Mouse (Mus musculus): Measurements from ENCODE around the gene Kctd6. TPM values are rescaled to one million over a fixed set of nuclear protein-coding genes. Genes with fewer than 3 reads are reported as not detected.

Gene Kctd6
- polyA plus RNA-seq (2014; fragmentation: Illumina TruSeq; extraction: RNeasy Lipid Tissue Mini Kit (QIAGEN cat#74804); ENCODE audit: low read depth, low replicate concordance), result 23.4 TPM

GRCm38 (mm10) chr14:8213803-8214224, at the start of gene Kctd6:
Kctd6 (plus strand) TSS chr14:8214140.

DNA sequence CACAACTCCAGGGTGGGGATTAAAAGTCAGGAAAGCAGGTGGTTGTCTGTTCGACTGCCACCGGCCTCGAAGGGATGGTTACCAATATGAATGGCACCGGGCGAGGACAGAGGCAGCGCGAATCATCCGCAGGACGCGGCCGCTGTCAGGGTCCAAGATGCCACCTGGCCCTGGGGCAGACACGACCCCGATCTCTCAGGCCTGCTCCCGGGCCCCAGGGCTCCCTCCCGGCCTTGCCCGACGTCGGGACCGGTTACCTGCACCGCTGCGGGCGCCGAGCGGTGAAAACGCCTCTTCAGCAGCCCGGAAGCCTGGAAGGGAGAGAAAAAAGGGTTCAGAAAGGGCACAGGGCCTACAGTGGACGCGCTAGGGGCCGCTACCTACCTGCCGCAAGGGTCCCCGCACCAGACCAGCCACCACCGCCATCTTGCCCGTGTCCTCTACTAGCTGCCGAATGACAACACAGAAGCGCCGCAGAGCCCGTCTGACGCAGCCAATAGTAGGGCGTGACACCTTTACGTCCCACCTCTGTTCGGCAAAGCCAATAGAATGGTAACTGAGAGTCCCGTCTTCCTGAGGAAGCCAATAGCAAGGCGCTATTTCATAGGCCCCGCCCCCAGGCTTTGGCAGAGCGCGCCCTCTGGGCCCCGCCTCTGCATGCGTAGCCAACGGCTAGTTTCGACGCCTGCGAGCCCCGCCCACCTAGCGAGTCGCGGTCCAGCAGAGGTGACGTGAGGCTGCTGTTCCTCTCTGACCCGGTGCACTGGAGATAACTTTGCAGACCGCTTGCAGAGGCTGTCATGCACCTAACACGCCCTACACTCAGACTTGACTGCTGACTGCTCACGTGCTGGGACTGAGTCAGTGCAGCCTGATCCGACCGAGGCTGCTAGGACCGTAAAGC, 41.2 kb upstream of the Kctd6 start, which contains the start of gene Pdhb:
Gene Pdhb (minus strand): TSS at position 519 of the 904 bp plus-strand sequence.

GRCm38 (mm10) chr14:8259166-8259565, 45.2 kb downstream of the Kctd6 start, which contains the start of gene Acox2:
Acox2 (minus strand) TSS chr14:8259353.

Other genes with a start within 250 kb of the Kctd6 start
- gene Dnase1l3, start 219.6 kb upstream of the Kctd6 start, polyA plus RNA-seq (2014; fragmentation: Illumina TruSeq; extraction: RNeasy Lipid Tissue Mini Kit (QIAGEN cat#74804); ENCODE audit: low read depth, low replicate concordance), result 2.2 TPM
- gene Abhd6, start 211.2 kb upstream of the Kctd6 start, polyA plus RNA-seq (2014; fragmentation: Illumina TruSeq; extraction: RNeasy Lipid Tissue Mini Kit (QIAGEN cat#74804); ENCODE audit: low read depth, low replicate concordance), result 13.3 TPM
- gene Rpp14, start 133.8 kb upstream of the Kctd6 start, polyA plus RNA-seq (2014; fragmentation: Illumina TruSeq; extraction: RNeasy Lipid Tissue Mini Kit (QIAGEN cat#74804); ENCODE audit: low read depth, low replicate concordance), result 39.5 TPM
- gene Pxk, start 115.9 kb upstream of the Kctd6 start, polyA plus RNA-seq (2014; fragmentation: Illumina TruSeq; extraction: RNeasy Lipid Tissue Mini Kit (QIAGEN cat#74804); ENCODE audit: low read depth, low replicate concordance), result 60.5 TPM
- 234 TPM for gene Pdhb, start 41.1 kb upstream of the Kctd6 start, polyA plus RNA-seq (2014; fragmentation: Illumina TruSeq; extraction: RNeasy Lipid Tissue Mini Kit (QIAGEN cat#74804); ENCODE audit: low read depth, low replicate concordance)
- 0.47 TPM for gene Acox2, start 45.2 kb downstream of the Kctd6 start, polyA plus RNA-seq (2014; fragmentation: Illumina TruSeq; extraction: RNeasy Lipid Tissue Mini Kit (QIAGEN cat#74804); ENCODE audit: low read depth, low replicate concordance)
- gene Fam107a, start 103.9 kb downstream of the Kctd6 start, polyA plus RNA-seq (2014; fragmentation: Illumina TruSeq; extraction: RNeasy Lipid Tissue Mini Kit (QIAGEN cat#74804); ENCODE audit: low read depth, low replicate concordance), result 2.1 TPM
- 227 TPM for gene Oit1, start 164.6 kb downstream of the Kctd6 start, polyA plus RNA-seq (2014; fragmentation: Illumina TruSeq; extraction: RNeasy Lipid Tissue Mini Kit (QIAGEN cat#74804); ENCODE audit: low read depth, low replicate concordance)